Mouse (Mus musculus) hindbrain, embryonic 15.5 days (tissue): ENCODE data around the gene Gm20388. TPM values are rescaled to one million over a fixed set of nuclear protein-coding genes. Genes with fewer than 3 reads are reported as not detected.

Experiments
- ATAC-seq: fragments of 200-750 bp; cut with Nextera tagmentation; 2 replicates; pipeline ENCODE4 v1.8.0; 2017; ENCODE audit warnings: low read depth, moderate number of reproducible peaks, moderate TSS enrichment; ENCODE audit not compliant: low FRiP score
- H3K27ac ChIP-seq: fragments of 300-500 bp; sonication (generic); replicated peaks from 2 replicates; pipeline ENCODE4 v1.5.1; 2015; ENCODE audit warnings: mild to moderate bottlenecking, inconsistent platforms
- H3K27me3 ChIP-seq: fragments of 300-500 bp; sonication (generic); 2 replicates; pipeline ENCODE4 v1.6.1; 2015; ENCODE audit warnings: control low read depth, inconsistent platforms
- H3K36me3 ChIP-seq: fragments of 300-500 bp; sonication (generic); 2 replicates; pipeline ENCODE4 v1.6.1; 2015; ENCODE audit warnings: control low read depth, inconsistent platforms
- H3K4me1 ChIP-seq: fragments of 300-500 bp; sonication (generic); replicated peaks from 2 replicates; pipeline ENCODE4 v1.6.1; 2015; ENCODE audit warnings: control low read depth, inconsistent platforms
- H3K4me2 ChIP-seq: fragments of 300-500 bp; sonication (generic); 2 replicates; pipeline ENCODE4 v1.6.1; 2015; ENCODE audit warnings: moderate library complexity, mild to moderate bottlenecking, inconsistent platforms
- H3K4me3 ChIP-seq: fragments of 300-500 bp; sonication (generic); 2 replicates; pipeline ENCODE4 v1.5.1; 2015; ENCODE audit warnings: mild to moderate bottlenecking, inconsistent platforms
- H3K9ac ChIP-seq: fragments of 300-500 bp; sonication (generic); 2 replicates; pipeline ENCODE4 v1.6.1; 2015; ENCODE audit warnings: inconsistent platforms
- H3K9me3 ChIP-seq: fragments of 300-500 bp; sonication (generic); 2 replicates; pipeline ENCODE4 v1.6.1; 2016; ENCODE audit warnings: control low read depth, inconsistent platforms
- WGBS: fragments of 180-500 bp; shearing (Covaris S2); methylation state at CpG from one replicate; pipeline ENCODE4 v1.1.7; 2015; 5-methylcytosine and 5-hydroxymethylcytosine counted together
- polyA plus RNA-seq: library from polyadenylated mRNA; unstranded; fragments of >200 nt; fragmentation: Nextera tagmentation; extraction: Ambion mirVana; gene quantifications from 2 replicates; pipeline ENCODE4 v1.2.1, GENCODE M21; 2015

Gm20388 gene
- polyA plus RNA-seq, 1 experiment from 2014 or later = 5.4 TPM

GRCm38 (mm10) chr8:121062521-121062920 is 1151.9 kb downstream of the Gm20388 start:
- no peaks in the 10 kb centered on the region for H3K9me3 ChIP-seq
- no peak overlapping the region for H3K9ac ChIP-seq
- no peaks in the 10 kb centered on the region for H3K36me3 ChIP-seq
- no peak overlapping the region for H3K4me3 ChIP-seq
- no peak overlapping the region for H3K4me2 ChIP-seq
- WGBS = 60% methylated on average over 6 of the region's 6 CpGs
- H3K27me3 ChIP-seq = peaks cover 16% of the 10 kb centered on the region
- no peak for ATAC-seq
- H3K27ac ChIP-seq = peak overlapping the region; percentile 16; the same call in 1 of the 2 replicates
- H3K4me1 ChIP-seq = peaks cover 15% of the 10 kb centered on the region

DNA sequence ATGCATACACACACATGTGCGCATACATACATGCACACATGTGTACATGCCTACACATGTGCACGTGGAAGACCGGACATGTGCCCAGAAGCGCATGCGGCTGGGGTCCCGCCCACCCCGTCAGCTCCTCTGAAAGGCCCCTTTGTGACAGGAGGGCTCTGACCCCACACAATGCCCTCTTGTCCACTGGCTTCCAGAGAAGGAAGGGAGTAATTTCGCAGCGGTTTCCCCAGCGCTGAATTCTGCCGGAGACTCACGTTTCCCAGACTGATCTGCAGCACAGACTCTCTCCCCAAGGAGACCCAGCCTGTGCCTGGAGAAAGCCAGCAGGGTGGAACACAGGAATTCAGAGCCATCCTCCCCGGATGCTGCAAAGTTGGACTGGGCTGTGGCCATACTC is 1153.0 kb downstream of the Gm20388 start:
- H3K36me3 ChIP-seq = no peaks in the 10 kb centered on the region
- H3K9me3 ChIP-seq = no peaks in the 10 kb centered on the region
- ATAC-seq = no peak
- H3K27me3 ChIP-seq = peaks cover 15% of the 10 kb centered on the region
- H3K4me1 ChIP-seq = peaks cover 12% of the 10 kb centered on the region
- no peak overlapping the region for H3K4me2 ChIP-seq
- WGBS = 30% methylated on average over 13 of the region's 13 CpGs
- H3K27ac ChIP-seq = no peak overlapping the region
- no peak overlapping the region for H3K9ac ChIP-seq
- no peak overlapping the region for H3K4me3 ChIP-seq

DNA sequence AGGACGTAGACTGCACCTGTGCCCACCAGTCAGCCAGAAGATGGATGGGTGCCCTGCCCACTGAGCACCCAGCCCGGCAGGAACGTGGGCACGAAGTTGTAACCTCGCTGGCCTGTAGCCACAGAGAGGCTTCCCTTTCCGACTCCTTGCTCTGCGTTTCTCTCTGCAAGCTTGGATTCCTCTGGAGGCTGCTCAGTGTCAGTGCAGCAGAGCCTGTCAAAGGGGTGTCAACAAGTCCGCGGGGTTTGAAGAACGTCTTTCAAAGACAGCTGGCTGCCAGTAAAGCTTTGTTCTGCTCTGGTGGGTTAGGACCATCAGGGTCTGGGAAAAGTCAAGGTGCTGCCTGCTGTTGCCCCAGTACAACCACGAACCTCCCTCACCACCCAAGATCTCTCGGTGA is 1160.8 kb downstream of the Gm20388 start:
- Histone ChIP-seq H3K27me3 (peaks cover 78% of the 10 kb centered on the region), H3K27ac (no peak overlapping the region), H3K4me3 (no peak overlapping the region), H3K4me1 (0 out of 2 replicates have a peak, but pooled peaks cover 4% of the 10 kb centered on the region), H3K36me3 (no peaks in the 10 kb centered on the region), H3K9me3 (no peaks in the 10 kb centered on the region), H3K9ac (no peak overlapping the region), H3K4me2 (no peak overlapping the region)
- WGBS = 2% methylated on average over 12 of the region's 12 CpGs
- ATAC-seq = no peak; the same call in 1 of the 2 replicates

DNA sequence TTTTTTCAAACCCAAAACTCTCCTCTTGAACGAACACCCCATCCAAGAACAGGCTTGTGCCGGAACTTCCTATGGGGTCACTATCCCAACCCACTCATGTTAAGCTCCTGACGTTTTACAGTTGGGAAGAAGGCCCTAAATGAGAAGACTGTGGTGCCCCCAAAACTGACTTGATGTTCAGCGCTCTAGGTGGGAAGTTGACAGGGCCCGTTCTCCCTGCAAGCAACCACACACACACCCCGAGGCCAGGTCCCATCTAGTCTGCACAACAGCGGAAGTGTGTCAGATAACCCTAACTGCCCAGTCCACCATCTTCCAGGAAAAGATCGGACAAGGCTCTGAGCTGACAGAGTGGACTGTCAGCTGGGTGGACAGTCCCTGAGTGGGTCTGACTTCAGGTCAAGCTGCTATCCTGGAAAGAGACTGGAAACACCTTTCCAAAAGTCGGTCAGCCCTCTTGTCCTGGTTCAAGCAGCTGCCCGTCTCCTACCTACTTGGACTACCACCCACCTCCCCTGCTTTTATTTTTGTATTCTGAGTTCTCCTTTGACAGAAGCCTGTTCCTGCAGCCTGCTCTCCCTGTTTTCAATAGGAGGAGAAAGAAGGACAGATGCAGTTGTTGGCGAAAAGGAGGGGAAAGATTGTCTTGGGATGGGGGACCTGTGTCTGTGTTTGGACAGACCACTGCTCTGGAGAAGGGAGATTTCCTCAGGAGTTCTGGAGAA is 1161.9 kb downstream of the Gm20388 start:
- WGBS = 8% methylated on average over 11 of the region's 11 CpGs
- no peaks in the 10 kb centered on the region for H3K9me3 ChIP-seq
- no peak overlapping the region for H3K4me3 ChIP-seq
- no peak overlapping the region for H3K4me2 ChIP-seq
- ATAC-seq = no peak
- H3K9ac ChIP-seq = no peak overlapping the region
- H3K36me3 ChIP-seq = no peaks in the 10 kb centered on the region
- peaks cover 85% of the 10 kb centered on the region for H3K27me3 ChIP-seq
- 0 out of 2 replicates have a peak, but pooled peaks cover 4% of the 10 kb centered on the region for H3K4me1 ChIP-seq
- no peak overlapping the region for H3K27ac ChIP-seq

DNA sequence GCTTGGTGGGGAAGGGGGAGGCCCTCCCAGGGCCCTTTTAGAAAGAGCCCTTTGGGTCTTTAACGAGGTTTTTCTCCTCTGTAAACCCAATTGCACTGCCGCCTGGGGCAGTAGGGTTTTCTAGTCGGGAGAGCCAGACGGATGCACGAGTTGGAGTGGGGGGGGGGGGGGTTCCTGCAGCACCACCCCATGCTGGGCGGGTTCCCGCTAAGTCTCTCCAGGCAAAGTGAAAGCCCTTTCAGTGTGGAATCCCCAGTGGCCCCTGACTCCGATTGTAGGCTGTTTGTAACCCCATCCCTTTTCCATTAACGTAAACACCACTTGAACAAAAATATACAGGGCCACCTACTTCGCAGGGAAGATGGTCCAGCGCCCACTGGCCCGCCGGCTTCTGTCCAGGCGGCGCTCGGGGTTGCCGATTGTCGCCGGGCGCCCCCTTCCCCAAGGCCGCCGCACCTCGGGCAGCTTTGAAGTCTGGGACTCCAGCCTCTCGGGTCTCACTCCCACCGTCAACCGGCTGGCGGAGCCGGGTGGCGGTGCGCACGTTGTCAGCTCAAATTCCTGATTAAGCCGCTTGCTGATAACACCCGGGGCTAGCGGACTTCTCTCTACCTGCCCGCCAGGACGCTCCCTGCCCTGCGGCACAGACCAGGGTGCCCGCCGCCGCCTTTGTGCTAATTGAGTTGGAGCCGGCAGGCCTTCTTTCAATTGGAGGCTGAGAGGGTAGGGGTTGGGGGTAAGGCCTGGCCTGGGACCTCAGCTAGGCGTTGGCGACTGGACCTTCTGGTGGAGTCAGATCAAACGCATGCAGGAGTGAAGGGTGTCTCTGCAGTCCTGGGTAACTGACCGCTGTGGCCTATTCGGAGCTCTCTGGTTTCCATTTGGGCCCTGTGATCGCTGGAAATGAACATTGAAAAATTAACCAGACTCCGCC is 1162.8 kb downstream of the Gm20388 start:
- Histone ChIP-seq H3K4me1 (0 out of 2 replicates have a peak, but pooled peaks cover 4% of the 10 kb centered on the region), H3K36me3 (no peaks in the 10 kb centered on the region), H3K27ac (no peak overlapping the region), H3K27me3 (peaks cover 92% of the 10 kb centered on the region), H3K4me2 (no peak overlapping the region), H3K9ac (no peak overlapping the region), H3K9me3 (no peaks in the 10 kb centered on the region), H3K4me3 (no peak overlapping the region)
- no peak for ATAC-seq
- under 1% methylated on average over 48 of the region's 48 CpGs for WGBS

- H3K9ac ChIP-seq = no peak overlapping the region
- no peak overlapping the region for H3K4me3 ChIP-seq
- 5% methylated on average over 15 of the region's 15 CpGs for WGBS
- no peaks in the 10 kb centered on the region for H3K36me3 ChIP-seq
- no peak for ATAC-seq
- 0 out of 2 replicates have a peak, but pooled peaks cover 4% of the 10 kb centered on the region for H3K4me1 ChIP-seq
- no peak overlapping the region for H3K27ac ChIP-seq
- no peaks in the 10 kb centered on the region for H3K9me3 ChIP-seq
- no peak overlapping the region for H3K4me2 ChIP-seq
- peaks cover 94% of the 10 kb centered on the region for H3K27me3 ChIP-seq
These were observed 1163.6 kb downstream of the Gm20388 start for GRCm38 (mm10) chr8:121074108-121074847.

GRCm38 (mm10) chr8:121074848-121075145 is 1164.2 kb downstream of the Gm20388 start:
- Histone ChIP-seq H3K4me2 (no peak overlapping the region), H3K9ac (no peak overlapping the region), H3K27ac (no peak overlapping the region), H3K9me3 (no peaks in the 10 kb centered on the region), H3K4me1 (0 out of 2 replicates have a peak, but pooled peaks cover 4% of the 10 kb centered on the region), H3K36me3 (no peaks in the 10 kb centered on the region), H3K4me3 (no peak overlapping the region), H3K27me3 (peaks cover 95% of the 10 kb centered on the region)
- ATAC-seq = no peak
- 2% methylated on average over 10 of the region's 10 CpGs for WGBS

DNA sequence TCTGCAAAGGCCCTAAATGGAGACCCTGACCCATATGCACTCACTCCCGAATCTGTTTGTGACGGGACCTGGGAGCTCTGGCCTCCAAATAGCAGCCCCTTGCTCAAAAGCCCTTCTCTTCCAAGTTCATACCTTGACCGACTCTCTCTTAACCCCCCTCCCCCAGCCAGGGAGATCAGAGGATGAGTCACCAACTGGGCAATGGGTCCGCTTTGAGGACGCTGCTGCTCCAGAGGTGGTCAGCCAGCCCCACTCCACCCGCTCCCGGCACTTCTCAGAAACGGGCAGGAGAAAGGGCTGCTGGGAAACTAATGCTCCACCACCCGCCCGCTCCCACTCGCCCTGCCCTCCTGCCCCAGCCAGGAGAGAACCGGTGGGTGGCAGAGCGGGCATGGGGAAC is 1165.3 kb downstream of the Gm20388 start:
- Histone ChIP-seq H3K36me3 (no peaks in the 10 kb centered on the region), H3K27me3 (peaks cover 95% of the 10 kb centered on the region), H3K27ac (no peak overlapping the region), H3K4me3 (no peak overlapping the region), H3K4me2 (no peak overlapping the region), H3K9me3 (no peaks in the 10 kb centered on the region), H3K4me1 (0 out of 2 replicates have a peak, but pooled peaks cover 4% of the 10 kb centered on the region), H3K9ac (no peak overlapping the region)
- no peak for ATAC-seq
- WGBS = 2% methylated on average over 13 of the region's 13 CpGs

GRCm38 (mm10) chr8:121076555-121076954 is 1165.9 kb downstream of the Gm20388 start:
- no peak for ATAC-seq
- WGBS = 2% methylated on average over 7 of the region's 7 CpGs

GRCm38 (mm10) chr8:121078721-121079120 is 1168.1 kb downstream of the Gm20388 start:
- WGBS = 1% methylated on average over 14 of the region's 14 CpGs
- ATAC-seq = no peak
- Histone ChIP-seq H3K4me2 (no peak overlapping the region), H3K27me3 (peaks cover 98% of the 10 kb centered on the region), H3K9ac (no peak overlapping the region), H3K4me1 (peaks cover 12% of the 10 kb centered on the region), H3K27ac (no peak overlapping the region), H3K36me3 (no peaks in the 10 kb centered on the region), H3K9me3 (no peaks in the 10 kb centered on the region), H3K4me3 (no peak overlapping the region)

More at GRCm38 (mm10) chr8:121076555-121076954, 1165.9 kb downstream of the Gm20388 start:
- H3K4me3 ChIP-seq = no peak overlapping the region
- no peaks in the 10 kb centered on the region for H3K36me3 ChIP-seq
- H3K4me2 ChIP-seq = no peak overlapping the region
- H3K27ac ChIP-seq = no peak overlapping the region
- no peaks in the 10 kb centered on the region for H3K9me3 ChIP-seq
- H3K9ac ChIP-seq = no peak overlapping the region
- peaks cover 95% of the 10 kb centered on the region for H3K27me3 ChIP-seq
- 0 out of 2 replicates have a peak, but pooled peaks cover 4% of the 10 kb centered on the region for H3K4me1 ChIP-seq

- peaks cover 97% of the 10 kb centered on the region for H3K27me3 ChIP-seq
- no peaks in the 10 kb centered on the region for H3K36me3 ChIP-seq
- H3K4me1 ChIP-seq = peaks cover 16% of the 10 kb centered on the region
- no peak overlapping the region for H3K4me3 ChIP-seq
- H3K9me3 ChIP-seq = no peaks in the 10 kb centered on the region
- H3K27ac ChIP-seq = no peak overlapping the region
- no peak for ATAC-seq
- H3K9ac ChIP-seq = no peak overlapping the region
- 2% methylated on average over 7 of the region's 7 CpGs for WGBS
- H3K4me2 ChIP-seq = no peak overlapping the region
These were observed 1168.6 kb downstream of the Gm20388 start for GRCm38 (mm10) chr8:121079201-121079600.
